Mouse (Mus musculus): ENCODE results near the gene Slfn9.
"Not testable (repeated sequence)": the region's sequence is repeated elsewhere in the genome, so short reads cannot be mapped to it uniquely, and the experiment has no call there.

The Slfn9 gene

DNA sequence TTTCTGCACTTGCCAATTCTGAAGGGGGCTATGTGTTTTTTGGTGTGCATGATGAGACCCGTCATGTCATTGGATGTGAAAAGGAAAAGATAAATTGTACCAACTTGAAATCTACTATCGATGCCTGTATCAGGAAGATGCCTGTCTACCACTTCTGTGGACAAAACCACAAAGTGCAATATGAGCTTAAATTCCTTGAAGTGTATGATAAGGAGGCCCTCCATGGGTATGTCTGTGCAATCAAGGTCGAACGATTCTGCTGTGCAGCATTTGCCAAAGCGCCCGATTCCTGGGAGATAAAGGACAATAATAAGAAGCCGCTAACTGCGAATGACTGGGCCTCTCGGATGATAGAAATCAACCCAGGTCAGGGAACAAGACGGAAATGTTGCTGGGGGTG is 34.7 kb downstream of the Slfn9 start:
- no peak for DNase-seq (ENCODE audit: low spot score)

DNA sequence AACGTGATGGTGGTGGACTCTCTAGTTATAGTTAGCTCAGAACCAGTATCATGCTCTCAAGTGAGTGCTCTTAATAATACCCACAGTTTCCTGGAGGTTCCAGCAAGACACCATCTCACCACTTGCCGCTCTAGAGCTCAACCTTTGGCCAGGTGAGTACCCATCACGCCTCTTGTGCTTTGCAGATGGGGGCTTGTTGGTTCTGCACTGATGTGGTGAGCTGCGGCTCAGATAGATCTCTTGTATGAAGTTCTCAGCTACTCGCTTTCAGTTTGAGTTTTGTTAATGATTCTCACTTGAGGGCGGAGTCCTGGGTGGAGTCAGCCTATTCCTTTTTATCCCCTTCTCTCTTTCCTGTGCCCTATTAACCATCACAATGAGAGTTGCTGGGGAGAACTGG is 37.0 kb downstream of the Slfn9 start:
- DNase-seq (ENCODE audit: low spot score), result no peak

DNA sequence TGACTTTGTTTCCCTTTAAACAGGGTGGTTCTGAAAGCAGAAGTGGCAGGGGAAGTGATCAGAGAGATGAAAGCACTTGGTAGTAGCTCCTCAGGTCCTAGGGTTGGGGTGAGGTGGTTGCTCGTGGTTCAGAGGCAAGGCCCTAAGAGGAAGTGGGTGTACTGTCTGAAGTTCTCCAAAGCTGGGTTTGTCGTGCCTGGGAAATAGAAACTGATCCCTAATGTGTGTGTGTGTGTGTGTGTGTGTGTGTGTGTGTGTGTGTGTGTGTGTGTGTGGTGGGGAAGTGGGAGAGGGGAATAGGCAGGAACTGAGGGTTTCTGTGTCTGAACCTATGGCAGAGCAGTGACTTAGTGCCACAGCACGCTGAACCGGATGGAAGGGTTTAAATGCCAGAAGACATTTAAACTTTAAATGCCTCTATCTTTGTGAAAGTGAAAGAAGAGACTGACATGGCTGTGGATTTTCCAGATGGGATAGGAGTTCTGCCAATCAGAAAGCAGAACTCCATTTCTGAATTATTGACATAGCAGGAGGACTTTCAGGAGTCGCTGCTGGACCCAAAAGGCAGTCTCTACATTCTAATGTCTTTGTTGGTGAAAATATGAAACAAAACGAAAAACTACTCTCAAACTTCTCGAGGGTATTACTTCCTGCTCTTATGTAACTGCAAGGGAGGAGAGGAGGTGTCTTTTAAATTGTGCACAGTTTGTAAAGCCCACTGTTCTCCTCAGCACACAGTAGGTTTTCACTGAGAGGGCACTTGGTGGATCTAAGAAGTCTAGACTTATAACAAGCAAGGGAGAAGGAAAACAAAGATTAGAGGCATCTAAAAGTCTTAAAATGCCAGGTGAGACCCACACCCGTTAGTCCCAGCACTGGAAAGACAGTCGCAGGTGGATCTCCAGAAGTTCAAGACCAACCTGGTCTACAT is 38.8 kb downstream of the Slfn9 start:
- DNase-seq (ENCODE audit: low spot score), result no peak

DNA sequence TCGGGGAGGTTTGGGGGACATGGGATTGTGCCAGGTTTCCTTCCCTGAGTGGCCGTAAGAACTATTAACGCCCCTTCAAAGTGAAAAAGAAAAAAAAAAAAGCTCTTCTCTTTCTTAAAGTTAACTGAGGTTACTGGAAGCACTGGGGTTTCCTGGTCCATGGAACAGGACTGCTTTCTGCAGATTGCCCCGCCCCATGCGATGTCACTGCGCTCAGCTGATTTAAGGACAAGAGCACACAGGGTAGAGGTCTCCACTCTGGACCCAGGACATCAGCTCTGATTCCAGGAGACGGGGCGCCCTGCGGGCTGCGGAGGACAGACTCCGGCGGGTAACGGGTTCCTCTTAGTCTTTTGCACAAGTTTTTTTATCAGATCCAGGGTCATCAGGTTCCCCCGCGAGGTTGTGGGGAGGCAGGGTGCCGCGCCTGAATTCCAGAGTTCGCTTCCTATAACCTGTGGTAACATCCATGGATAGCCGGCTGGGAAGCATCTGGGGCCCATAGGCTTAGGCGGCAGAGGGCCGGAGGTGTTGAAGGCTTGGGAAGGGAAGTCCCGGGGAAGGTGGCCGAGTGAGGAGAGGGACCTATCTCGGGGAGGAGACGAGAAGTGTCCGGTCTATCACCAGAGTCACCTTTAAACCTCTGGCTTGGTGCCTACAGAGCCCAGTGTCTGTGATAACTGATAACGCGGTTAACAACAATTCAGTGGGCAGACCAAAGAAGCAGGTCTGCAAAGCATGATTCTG is 39.6 kb downstream of the Slfn9 start:
- peak; percentile 29 for DNase-seq (ENCODE audit: low spot score)

DNA sequence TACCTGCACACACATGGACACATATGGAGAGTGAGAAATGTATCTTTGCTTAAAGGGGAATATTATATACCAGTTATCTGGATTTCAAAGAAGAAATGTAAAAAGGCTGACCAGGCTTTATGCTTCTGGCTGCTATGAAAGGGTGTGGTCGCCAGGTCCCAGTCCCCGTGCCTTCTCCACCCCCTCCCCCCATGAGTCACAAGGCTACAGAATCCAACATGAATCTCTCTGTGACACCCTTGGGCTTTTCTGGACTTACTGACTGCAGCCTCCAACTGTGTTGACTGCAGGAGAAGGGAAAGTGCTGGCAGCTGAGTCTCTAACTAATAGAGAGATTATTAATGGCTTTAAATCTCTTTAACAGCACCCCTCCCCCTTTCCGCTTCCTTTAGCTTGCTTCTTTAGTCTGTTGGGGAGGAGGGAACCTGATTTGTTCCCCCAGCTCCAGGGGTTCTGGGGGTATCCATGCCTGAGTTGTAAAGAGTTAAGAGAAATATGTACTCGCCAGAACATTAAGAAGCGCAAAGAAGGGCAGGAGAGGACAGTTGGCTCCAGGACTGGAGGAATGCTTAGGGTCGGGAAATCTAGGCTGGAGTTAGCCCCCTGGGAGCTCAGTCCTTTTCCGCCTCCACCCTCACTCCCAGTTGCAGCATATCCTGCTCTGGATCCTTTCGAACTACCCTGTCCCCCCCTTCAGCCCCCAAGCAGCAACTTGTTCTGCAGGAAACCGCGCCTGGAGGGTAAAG is 40.7 kb downstream of the Slfn9 start, which contains the start of gene Slfn5:
Slfn5 (plus strand) TSS at position 614 of the 746 bp plus-strand sequence.
- DNase-seq (ENCODE audit: low spot score), result no peak

DNA sequence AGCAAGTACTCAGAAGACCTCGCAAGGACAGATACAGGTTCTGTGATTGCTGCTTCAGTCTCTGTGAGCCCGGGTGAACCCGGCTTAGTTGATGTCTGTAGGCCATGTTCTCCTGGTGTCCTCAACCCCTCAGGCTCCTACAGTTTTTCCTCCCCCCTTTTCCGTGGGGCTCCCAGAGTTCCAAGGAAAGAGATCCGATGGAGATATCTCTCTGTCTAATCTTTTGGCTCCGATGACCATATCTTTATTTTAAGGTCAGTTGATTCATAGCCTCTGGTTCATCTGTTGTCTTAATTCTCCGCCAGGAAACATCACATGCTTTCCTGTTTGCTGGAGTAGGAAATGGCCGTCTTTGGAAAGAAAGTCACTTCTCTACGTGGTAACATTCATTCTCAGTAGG is 42.6 kb downstream of the Slfn9 start:
- DNase-seq (ENCODE audit: low spot score), result no peak

DNA sequence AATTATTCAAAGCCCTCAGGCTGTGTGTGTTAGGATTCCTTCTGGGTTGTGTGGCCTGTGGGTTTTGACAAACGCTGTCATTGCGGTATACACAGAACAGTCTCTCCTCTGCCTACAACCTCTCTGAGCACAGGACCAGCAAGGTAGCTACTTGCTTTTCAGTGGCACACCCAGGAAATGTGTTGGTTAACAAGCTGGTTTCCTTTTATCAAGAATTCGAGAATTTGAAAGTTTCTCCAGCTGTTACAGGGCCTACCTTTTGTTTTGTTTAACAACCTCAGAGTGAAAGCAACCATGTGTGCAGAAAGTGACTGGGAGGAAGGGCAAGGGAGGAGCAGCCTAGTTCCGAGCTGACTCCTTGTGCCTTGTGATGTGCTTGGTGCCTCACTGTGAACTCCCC is 44.2 kb downstream of the Slfn9 start:
- no peak for DNase-seq (ENCODE audit: low spot score)

DNA sequence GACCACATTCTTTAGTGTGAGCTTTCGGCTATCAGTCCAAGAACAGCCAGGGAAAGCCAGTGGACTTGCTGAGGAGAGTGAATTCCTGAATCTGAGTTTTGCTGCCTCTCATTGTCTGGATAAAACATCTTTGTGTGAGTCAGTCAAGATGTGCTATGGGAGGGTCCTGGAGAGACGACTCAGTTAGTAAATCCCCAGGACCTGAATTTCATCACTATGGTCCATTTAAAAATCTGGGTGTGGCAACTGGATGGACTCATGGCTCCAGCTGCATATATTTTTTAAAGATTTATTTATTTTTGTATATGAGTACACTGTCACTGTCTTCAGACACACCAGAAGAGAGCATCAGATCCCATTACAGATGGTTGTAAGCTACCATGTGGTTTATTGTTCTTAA is 46.0 kb downstream of the Slfn9 start:
- no peak for DNase-seq (ENCODE audit: low spot score)

DNA sequence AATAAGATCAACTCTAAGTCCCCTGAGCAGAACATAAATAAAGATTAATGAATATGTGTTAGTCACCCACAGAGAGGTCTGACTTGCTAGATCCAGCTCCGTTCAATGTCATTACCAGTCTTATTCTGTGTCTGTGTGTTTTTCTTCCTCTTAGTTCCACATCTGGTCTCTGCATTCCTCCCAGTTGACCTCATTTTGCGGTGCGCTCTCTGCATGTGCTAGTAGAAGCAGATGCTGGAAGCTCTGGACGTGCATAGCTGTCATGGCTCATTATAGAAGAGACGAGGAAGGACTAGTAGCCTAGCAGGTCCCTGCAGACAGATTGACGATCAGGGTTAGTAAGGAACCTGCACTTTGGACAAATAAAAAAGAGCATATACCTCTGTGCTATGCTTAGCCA is 48.3 kb downstream of the Slfn9 start:
- no peak for DNase-seq (ENCODE audit: low spot score)

DNA sequence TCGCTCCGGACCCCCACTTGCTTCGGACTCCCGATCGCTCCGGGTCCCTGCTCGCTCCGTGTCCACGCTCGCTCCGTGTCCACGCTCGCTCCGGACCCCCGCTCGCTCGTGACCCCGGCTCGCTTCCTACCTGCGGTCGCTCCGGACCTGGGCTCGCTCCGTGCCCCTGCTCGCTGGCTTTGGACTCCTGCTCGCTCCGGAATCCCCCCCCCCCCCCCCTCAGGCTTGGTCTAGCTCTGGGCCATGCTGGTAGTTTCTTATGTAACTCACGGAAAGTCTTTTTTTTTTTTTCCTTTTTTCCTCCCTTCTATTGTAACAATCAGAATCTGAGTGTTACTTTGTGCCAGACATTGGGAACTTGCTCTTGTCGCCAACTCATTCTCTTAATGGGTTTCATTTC is 58.4 kb downstream of the Slfn9 start:
- no peak for DNase-seq (ENCODE audit: low spot score)

DNA sequence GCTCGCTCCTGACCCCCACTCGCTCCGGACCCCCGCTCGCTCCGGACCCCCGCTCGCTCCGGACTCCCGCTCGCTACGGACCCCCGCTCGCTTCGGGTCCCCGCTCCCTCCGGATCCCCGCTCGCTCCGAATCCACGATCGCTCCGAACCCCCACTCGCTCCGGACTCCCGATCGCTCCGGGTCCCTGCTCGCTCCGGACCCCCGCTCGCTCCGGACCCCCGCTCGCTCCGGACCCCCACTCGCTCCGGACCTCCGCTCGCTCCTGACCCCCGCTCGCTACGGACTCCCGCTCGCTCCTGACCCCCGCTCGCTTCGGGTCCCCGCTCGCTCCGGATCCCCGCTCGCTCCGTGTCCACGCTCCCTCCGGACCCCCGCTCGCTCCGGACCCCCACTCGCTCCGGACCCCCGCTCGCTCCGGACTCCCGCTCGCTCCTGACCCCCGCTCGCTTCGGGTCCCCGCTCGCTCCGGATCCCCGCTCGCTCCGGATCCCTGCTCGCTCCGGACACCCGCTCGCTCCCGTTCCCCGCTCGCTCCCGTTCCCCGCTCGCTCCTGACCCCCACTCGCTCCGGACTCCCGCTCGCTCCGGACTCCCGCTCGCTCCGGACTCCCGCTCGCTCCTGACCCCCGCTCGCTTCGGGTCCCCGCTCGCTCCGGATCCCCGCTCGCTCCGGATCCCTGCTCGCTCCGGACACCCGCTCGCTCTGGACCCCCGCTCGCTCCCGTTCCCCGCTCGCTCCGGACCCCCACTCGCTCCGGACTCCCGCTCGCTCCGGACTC is 59.8 kb downstream of the Slfn9 start:
- not testable (repeated sequence) for DNase-seq (ENCODE audit: low spot score)

DNA sequence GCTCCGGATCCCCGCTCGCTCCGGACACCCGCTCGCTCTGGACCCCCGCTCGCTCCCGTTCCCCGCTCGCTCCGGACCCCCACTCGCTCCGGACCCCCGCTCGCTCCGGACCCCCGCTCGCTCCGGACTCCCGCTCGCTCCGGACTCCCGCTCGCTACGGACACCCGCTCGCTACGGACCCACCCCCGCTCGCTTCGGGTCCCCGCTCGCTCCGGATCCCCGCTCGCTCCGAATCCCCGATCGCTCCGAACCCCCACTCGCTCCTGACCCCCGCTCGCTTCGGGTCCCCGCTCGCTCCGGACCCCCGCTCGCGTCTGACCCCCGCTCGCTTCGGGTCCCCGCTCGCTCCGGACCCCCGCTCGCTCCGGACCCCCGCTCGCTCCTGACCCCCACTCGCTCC is 60.5 kb downstream of the Slfn9 start:
- DNase-seq (ENCODE audit: low spot score), result not testable (repeated sequence)

DNA sequence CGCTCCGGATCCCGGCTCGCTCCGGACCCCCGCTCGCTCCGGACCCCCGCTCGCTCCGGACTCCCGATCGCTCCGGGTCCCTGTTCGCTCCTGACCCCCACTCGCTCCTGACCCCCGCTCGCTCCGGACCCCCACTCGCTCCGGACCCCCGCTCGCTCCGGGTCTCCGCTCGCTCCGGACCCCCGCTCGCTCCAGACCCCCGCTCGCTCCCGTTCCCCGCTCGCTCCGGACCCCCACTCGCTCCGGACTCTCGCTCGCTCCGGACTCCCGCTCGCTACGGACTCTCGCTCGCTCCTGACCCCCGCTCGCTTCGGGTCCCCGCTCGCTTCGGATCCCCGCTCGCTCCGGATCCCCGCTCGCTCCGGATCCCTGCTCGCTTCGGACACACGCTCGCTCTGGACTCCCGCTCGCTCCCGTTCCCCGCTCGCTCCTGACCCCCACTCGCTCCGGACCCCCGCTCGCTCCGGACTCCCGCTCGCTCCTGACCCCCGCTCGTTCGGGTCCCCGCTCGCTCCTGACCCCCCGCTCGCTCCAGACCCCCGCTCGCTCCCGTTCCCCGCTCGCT is 61.2 kb downstream of the Slfn9 start:
- not testable (repeated sequence) for DNase-seq (ENCODE audit: low spot score)

DNA sequence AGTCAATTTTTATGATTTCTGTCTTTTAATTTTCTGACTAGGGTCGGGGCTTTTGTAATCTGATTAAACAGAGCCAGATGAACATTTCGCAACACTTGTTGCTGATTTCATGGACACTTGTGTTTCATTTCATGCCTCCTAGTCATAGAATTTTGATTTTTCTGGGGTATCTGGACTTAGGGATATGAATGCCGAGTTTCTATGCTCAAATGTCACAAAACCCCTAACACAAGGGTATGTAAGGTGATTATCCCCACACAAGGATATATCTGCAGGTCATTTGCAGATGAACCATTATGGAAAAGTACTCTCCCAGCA is 62.0 kb downstream of the Slfn9 start:
- no peak for DNase-seq (ENCODE audit: low spot score)

DNA sequence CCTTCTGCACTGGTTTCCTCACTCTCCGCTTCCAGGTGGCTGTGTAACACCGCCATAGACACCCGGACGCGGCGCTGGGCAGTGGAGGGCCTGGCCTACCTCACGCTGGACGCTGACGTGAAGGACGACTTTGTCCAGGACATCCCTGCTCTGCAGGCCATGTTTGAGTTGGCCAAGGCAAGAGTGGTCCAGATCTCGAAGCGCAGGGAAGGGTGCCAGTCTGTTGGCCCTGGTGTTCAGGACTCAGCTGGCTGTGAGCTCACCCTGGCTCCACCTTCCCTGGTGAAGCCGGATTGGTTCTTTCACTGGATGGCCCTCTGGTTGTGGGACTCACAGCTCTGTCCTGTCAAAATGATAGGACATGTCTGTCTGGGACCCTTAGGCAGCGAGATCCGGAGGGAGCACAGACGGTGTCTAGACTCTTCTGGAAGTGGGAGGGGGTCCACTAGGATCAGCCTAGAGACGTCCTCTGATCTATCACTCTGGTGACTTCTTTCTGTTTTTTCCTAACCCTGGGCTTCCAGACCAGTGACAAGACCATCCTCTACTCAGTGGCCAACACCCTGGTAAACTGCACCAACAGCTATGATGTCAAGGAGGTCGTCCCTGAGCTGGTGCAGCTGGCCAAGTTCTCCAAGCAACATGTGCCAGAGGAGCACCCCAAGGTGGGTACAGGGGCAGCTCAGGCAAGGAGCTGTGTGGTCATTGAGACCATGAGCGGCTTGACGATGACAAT is 62.6 kb downstream of the Slfn9 start:
- no peak for DNase-seq (ENCODE audit: low spot score)

All from ovary, postnatal 36 days (tissue).